Mouse (Mus musculus) hindbrain, embryonic 15.5 days (tissue): ENCODE measurements around the gene Kcnj8. TPM values are rescaled to one million over a fixed set of nuclear protein-coding genes. Genes with fewer than 3 reads are reported as not detected.

Source experiments
- ATAC-seq: fragments of 200-750 bp; cut with Nextera tagmentation; 2 replicates; pipeline ENCODE4 v1.8.0; 2017; ENCODE audit warnings: low read depth, moderate number of reproducible peaks, moderate TSS enrichment; ENCODE audit not compliant: low FRiP score
- H3K27ac ChIP-seq: fragments of 300-500 bp; sonication (generic); replicated peaks from 2 replicates; pipeline ENCODE4 v1.5.1; 2015; ENCODE audit warnings: mild to moderate bottlenecking, inconsistent platforms
- H3K27me3 ChIP-seq: fragments of 300-500 bp; sonication (generic); 2 replicates; pipeline ENCODE4 v1.6.1; 2015; ENCODE audit warnings: control low read depth, inconsistent platforms
- H3K36me3 ChIP-seq: fragments of 300-500 bp; sonication (generic); 2 replicates; pipeline ENCODE4 v1.6.1; 2015; ENCODE audit warnings: control low read depth, inconsistent platforms
- H3K4me1 ChIP-seq: fragments of 300-500 bp; sonication (generic); replicated peaks from 2 replicates; pipeline ENCODE4 v1.6.1; 2015; ENCODE audit warnings: control low read depth, inconsistent platforms
- H3K4me2 ChIP-seq: fragments of 300-500 bp; sonication (generic); 2 replicates; pipeline ENCODE4 v1.6.1; 2015; ENCODE audit warnings: moderate library complexity, mild to moderate bottlenecking, inconsistent platforms
- H3K4me3 ChIP-seq: fragments of 300-500 bp; sonication (generic); 2 replicates; pipeline ENCODE4 v1.5.1; 2015; ENCODE audit warnings: mild to moderate bottlenecking, inconsistent platforms
- H3K9ac ChIP-seq: fragments of 300-500 bp; sonication (generic); 2 replicates; pipeline ENCODE4 v1.6.1; 2015; ENCODE audit warnings: inconsistent platforms
- H3K9me3 ChIP-seq: fragments of 300-500 bp; sonication (generic); 2 replicates; pipeline ENCODE4 v1.6.1; 2016; ENCODE audit warnings: control low read depth, inconsistent platforms
- WGBS: fragments of 180-500 bp; shearing (Covaris S2); methylation state at CpG from one replicate; pipeline ENCODE4 v1.1.7; 2015; 5-methylcytosine and 5-hydroxymethylcytosine counted together
- polyA plus RNA-seq: library from polyadenylated mRNA; unstranded; fragments of >200 nt; fragmentation: Nextera tagmentation; extraction: Ambion mirVana; gene quantifications from 2 replicates; pipeline ENCODE4 v1.2.1, GENCODE M21; 2015

Gene Kcnj8
- polyA plus RNA-seq, 1 experiment from 2014 or later = 13.6 TPM

DNA sequence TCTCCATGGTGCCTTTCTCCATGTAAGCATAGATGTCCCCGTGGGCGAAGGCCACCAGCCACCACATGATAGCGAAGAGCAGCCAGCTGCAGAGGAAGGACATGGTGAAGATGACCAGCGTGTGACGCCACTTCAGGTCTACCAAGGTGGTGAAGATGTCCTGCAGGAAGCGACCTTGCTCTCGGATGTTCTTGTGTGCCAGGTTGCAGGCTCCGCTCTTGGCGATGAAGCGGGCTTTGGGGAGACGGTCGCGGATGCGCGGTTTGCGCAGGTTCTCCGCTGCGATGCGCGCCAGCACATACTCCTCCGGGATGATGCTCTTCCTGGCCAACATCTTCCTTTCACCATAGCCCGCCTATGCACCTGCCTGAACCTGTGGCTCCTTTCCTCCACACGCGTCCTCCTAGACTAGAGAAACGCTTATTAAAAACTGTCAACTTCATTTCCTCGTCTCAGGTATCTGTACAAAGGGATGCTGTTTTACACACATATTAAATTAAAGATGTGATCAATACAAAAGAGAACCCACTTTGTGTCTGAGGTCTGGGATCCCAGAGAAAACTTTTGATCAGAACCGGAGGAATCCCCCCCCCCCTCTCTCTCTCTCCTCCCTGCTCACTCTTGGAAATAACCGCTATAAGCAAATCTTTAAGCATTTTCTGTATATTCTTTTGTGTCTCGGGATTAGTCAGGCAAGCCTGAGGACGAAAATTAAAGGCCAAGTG, 1.2 kb downstream of the Kcnj8 start:
- no peak overlapping the region for H3K9ac ChIP-seq
- H3K9me3 ChIP-seq = no peaks in the 10 kb centered on the region
- ATAC-seq = no peak
- peak overlapping the region; percentile 51 for H3K4me3 ChIP-seq
- peaks cover 25% of the 10 kb centered on the region for H3K4me1 ChIP-seq
- WGBS = 7% methylated on average over 30 of the region's 30 CpGs
- H3K27ac ChIP-seq = no peak overlapping the region
- peak overlapping the region; percentile 99 for H3K4me2 ChIP-seq
- no peaks in the 10 kb centered on the region for H3K36me3 ChIP-seq
- peaks cover 55% of the 10 kb centered on the region for H3K27me3 ChIP-seq

DNA sequence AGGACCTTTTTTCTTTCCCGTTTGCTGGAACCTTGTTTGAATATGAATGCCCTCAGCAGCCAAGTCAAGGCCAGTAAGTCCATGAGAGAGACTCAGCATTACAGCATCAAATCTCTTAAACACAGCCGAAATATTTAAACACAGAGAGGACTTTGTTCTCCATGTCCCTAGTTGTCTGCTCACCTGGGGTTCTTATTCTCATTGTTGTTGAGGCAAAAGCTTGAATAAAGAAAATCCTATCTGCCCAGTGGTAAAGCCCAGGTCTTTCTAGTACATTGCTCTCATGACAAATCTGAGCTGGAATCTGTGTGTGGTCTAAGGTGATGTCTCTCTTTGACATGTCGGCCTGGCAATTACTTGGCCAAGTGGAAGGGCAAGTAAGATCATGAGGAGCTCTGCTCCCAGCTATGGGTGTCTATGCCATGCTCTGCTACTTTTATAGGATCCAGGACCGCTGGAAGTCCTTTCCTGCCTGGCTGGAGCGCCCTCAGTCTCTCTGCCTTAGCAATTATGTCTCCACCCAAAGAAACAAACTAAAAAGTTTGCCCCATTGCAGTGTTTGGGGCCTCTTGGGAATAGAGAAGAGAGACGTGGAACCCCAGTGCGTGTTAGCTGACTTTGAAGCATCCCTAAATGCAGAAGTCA, 2.6 kb downstream of the Kcnj8 start:
- Histone ChIP-seq H3K27me3 (peaks cover 53% of the 10 kb centered on the region), H3K4me3 (no peak overlapping the region), H3K9ac (no peak overlapping the region), H3K27ac (no peak overlapping the region), H3K36me3 (no peaks in the 10 kb centered on the region), H3K4me2 (no peak overlapping the region), H3K9me3 (no peaks in the 10 kb centered on the region), H3K4me1 (peaks cover 25% of the 10 kb centered on the region)
- ATAC-seq = no peak
- 41% methylated on average over 7 of the region's 7 CpGs for WGBS

DNA sequence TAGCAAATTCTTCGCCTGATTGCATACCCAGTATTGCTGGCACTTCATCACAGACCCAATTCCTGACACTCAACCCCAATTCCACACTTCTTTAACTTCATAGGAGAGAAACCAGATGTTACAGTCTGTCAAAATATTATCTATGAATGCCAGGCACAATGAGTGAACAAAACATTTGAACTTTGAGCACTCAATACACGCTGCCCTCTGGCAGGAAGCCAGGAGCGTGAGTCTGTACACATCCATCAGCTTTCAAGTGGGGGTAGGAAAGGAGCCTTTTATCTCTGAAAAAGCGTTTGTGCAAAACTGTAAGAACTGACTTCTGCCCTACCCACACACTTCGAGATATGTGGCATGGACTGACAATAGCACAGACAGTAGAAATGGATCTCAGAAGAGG, 4.0 kb downstream of the Kcnj8 start:
- Histone ChIP-seq H3K4me2 (no peak overlapping the region), H3K9me3 (no peaks in the 10 kb centered on the region), H3K36me3 (no peaks in the 10 kb centered on the region), H3K4me3 (no peak overlapping the region), H3K27me3 (peaks cover 41% of the 10 kb centered on the region), H3K9ac (no peak overlapping the region), H3K27ac (no peak overlapping the region), H3K4me1 (peaks cover 25% of the 10 kb centered on the region)
- 47% methylated on average over 5 of the region's 5 CpGs for WGBS
- no peak for ATAC-seq

DNA sequence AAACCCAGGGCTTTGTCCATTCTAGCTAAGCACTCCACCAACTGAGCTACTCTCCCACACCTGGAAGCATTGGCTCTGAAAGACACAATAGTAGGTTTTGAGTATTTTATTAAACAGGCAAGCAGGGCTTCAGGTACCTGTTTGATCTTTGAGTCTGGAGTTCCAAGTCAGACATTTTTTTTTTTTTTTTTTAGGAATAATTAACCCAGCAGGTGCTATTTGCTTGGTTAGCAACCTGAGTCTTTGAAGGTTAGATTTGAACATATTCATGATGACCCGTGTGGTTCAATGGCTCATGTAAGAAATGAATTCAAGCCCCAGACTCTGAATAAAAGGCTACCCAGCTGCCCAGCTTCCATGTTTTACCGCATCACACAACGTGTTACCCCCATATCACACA, 6.7 kb downstream of the Kcnj8 start:
- no peak overlapping the region for H3K4me2 ChIP-seq
- ATAC-seq = no peak
- no peak overlapping the region for H3K9ac ChIP-seq
- H3K4me3 ChIP-seq = no peak overlapping the region
- no peak overlapping the region for H3K27ac ChIP-seq
- no peaks in the 10 kb centered on the region for H3K36me3 ChIP-seq
- H3K27me3 ChIP-seq = peaks cover 19% of the 10 kb centered on the region
- WGBS = 89% methylated on average over 3 of the region's 3 CpGs
- no peaks in the 10 kb centered on the region for H3K9me3 ChIP-seq
- no peaks in the 10 kb centered on the region for H3K4me1 ChIP-seq

DNA sequence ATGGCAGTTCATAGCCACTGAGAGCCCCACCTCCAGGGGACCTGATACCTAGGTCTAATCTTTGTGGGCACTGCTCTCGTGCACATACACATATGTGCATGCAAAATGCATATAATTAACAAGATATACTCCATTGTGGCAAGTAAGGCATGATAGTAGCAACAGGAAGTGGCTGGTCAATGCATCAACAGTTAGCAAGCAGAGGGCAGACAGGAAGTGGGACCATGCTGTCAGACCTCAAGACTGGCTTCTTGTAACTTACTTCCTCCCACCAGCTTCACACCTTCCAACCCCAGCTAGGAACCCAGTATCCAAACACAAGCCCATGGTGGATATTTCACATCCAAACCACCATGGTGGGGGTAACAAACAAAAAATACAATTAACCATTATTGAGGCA, 10.3 kb downstream of the Kcnj8 start:
- H3K27me3 ChIP-seq = no peaks in the 10 kb centered on the region
- H3K4me2 ChIP-seq = no peak overlapping the region
- no peak for ATAC-seq
- no peak overlapping the region for H3K9ac ChIP-seq
- no peak overlapping the region for H3K4me3 ChIP-seq
- no peaks in the 10 kb centered on the region for H3K4me1 ChIP-seq
- H3K9me3 ChIP-seq = no peaks in the 10 kb centered on the region
- 76% methylated on average over 1 of the region's 1 CpGs for WGBS
- H3K36me3 ChIP-seq = no peaks in the 10 kb centered on the region
- no peak overlapping the region for H3K27ac ChIP-seq

DNA sequence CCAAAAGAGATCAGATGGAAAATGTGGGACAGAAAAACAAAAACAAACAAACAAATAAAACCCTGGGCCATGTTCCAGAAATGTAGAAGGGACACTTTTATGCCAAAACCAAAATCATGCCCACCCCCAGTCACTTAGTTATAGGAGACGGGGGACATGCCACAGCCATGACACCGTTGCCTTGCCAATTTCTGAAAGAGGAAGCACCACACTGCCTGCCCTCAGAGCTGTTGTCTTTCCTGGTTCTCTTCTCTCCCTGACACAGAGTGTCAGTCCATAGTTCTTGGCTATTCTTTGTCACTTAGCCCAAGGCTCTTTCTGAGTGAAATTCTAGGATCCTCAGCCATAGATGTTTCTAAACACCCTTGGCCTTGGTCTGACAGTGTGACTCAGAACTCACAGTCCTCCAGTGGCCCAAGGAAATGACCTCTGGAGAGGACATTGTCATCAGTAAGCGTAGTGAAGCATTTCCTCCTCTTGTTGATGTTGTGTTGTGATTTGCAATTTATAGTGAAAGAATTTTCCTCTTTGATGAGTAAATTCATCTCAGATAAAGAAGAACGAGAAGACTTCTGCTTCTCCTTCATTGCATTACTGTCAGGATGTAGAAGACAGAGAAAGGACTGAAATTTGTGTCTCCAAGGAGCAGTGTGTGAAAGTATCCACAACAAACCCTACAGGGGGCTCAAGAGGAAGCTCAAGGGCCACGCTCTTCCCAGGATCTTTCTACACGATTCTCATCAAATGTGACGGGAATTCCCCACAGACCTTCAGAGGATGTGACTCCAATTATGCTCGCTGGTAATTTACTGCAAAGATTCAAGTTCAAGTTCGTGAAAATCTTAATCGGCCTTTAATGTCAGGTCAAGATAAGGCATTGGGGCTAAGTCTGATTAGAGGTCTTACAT, 12.4 kb downstream of the Kcnj8 start:
- ATAC-seq = no peak
- no peaks in the 10 kb centered on the region for H3K36me3 ChIP-seq
- WGBS = 80% methylated on average over 10 of the region's 10 CpGs
- no peaks in the 10 kb centered on the region for H3K27me3 ChIP-seq
- no peaks in the 10 kb centered on the region for H3K9me3 ChIP-seq
- H3K4me2 ChIP-seq = no peak overlapping the region
- H3K4me1 ChIP-seq = no peaks in the 10 kb centered on the region
- no peak overlapping the region for H3K9ac ChIP-seq
- no peak overlapping the region for H3K4me3 ChIP-seq
- no peak overlapping the region for H3K27ac ChIP-seq

DNA sequence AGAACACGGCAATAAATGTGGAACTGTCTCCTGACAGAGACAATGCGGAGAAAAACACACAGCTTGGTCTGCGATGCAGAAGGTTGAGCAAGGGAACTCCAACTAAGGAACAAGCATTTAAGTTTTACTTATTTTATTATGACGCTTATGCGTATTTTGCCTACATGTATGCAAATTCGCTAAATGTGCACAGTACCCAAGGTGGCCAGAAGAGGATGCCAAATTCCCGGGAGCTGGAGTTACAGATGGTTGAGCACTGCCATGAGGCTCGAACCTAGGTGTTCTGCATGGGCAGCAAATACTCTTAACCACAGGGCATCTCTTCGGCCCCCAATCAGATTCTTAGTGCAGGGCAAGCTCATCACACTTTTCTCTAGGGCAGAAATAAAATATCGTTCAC, 13.3 kb downstream of the Kcnj8 start:
- Histone ChIP-seq H3K4me2 (no peak overlapping the region), H3K4me1 (no peaks in the 10 kb centered on the region)
- ATAC-seq = no peak

DNA sequence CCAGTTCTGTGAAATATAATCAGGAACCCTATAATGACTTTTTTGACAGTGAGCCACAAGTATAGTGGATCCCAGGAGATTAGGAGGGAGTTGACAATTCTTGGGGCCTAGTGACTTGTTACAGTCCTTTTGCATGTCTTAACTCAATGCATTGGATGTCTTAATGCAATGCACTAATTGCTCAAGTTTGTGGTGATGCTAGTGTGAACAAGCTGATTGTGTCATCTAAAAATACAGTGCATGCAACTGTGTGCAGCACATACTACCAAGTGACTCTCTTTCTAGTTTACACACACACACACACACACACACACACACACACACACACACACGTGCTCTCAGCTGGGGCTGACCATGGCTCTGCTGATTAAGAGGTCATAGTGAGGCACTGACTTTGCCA, 15.4 kb downstream of the Kcnj8 start:
- WGBS = 62% methylated on average over 1 of the region's 1 CpGs
- Histone ChIP-seq H3K36me3 (no peaks in the 10 kb centered on the region), H3K4me2 (no peak overlapping the region), H3K27me3 (no peaks in the 10 kb centered on the region), H3K9me3 (no peaks in the 10 kb centered on the region), H3K4me1 (no peaks in the 10 kb centered on the region), H3K4me3 (no peak overlapping the region), H3K27ac (no peak overlapping the region), H3K9ac (no peak overlapping the region)
- ATAC-seq = no peak

More for the DNA sequence above, 13.3 kb downstream of the Kcnj8 start:
- 86% methylated on average over 10 of the region's 10 CpGs for WGBS
- Histone ChIP-seq H3K4me3 (no peak overlapping the region), H3K27ac (no peak overlapping the region), H3K36me3 (no peaks in the 10 kb centered on the region), H3K9me3 (no peaks in the 10 kb centered on the region), H3K27me3 (no peaks in the 10 kb centered on the region), H3K9ac (no peak overlapping the region)

DNA sequence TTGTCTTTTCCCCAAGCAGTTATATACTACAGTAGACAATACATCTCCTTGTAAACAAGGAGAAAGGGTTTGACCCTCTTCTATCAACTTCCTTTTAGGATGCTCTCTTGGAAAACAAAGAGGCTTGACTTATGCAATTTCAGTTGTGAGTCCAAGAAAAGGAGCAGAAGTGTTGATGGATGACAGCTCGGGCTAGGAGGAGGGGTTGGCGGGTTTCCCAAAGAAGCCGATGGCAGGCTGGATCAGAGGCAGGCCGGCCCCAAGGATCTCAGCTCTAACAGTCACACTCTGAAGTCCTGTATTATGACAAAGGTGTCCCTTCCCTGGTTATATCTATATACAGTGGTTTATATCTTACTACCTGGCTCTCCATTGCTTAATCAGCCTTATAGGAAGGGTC, 19.9 kb downstream of the Kcnj8 start:
- H3K4me2 ChIP-seq = no peak overlapping the region
- H3K4me3 ChIP-seq = no peak overlapping the region
- H3K36me3 ChIP-seq = no peaks in the 10 kb centered on the region
- no peaks in the 10 kb centered on the region for H3K9me3 ChIP-seq
- ATAC-seq = no peak
- no peaks in the 10 kb centered on the region for H3K27me3 ChIP-seq
- H3K4me1 ChIP-seq = no peaks in the 10 kb centered on the region
- no peak overlapping the region for H3K27ac ChIP-seq
- no peak overlapping the region for H3K9ac ChIP-seq
- 57% methylated on average over 4 of the region's 4 CpGs for WGBS

DNA sequence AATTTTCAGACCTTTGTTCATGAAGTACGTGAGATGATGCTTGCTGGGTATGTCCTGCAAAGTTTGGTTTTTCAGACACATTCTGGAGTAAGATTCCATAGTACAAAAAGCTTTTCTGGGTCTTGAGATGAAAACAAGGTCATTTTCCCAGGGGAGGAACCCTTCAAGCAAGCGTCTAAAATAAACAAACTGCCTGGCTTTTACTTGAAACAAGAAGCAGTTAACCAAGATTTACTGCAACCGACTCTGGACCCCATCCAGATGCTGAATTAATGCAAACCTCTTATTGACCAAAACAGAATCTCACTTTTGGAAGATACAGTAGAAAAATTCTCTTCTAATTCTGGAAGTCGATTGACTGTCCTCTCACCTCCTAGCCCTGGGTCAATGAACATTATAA, 20.5 kb downstream of the Kcnj8 start:
- WGBS = 73% methylated on average over 4 of the region's 4 CpGs
- H3K4me3 ChIP-seq = no peak overlapping the region
- H3K36me3 ChIP-seq = no peaks in the 10 kb centered on the region
- no peak overlapping the region for H3K4me2 ChIP-seq
- no peaks in the 10 kb centered on the region for H3K27me3 ChIP-seq
- H3K9ac ChIP-seq = no peak overlapping the region
- H3K4me1 ChIP-seq = no peaks in the 10 kb centered on the region
- no peaks in the 10 kb centered on the region for H3K9me3 ChIP-seq
- no peak overlapping the region for H3K27ac ChIP-seq
- no peak for ATAC-seq

DNA sequence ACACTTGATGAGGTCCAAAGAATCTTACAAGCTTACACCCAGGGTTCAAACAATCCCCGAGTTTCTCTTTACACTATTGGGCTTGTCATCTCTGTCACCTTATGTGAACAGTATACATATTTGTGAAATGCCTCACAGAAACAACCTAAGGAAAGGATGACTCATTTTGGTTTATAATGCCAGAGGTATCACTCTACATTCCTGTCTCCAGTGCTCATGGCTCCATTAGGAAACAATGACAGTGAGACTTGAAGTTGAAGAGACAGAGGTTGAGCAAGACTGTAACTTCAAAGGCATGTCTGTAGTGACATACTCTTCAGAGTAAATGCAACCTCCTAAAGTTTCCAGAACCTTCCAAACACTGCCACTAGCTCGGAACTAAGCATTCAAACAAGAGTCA, 23.0 kb downstream of the Kcnj8 start:
- Histone ChIP-seq H3K27me3 (no peaks in the 10 kb centered on the region), H3K27ac (no peak overlapping the region), H3K9ac (no peak overlapping the region), H3K4me1 (no peaks in the 10 kb centered on the region), H3K4me3 (no peak overlapping the region), H3K36me3 (no peaks in the 10 kb centered on the region), H3K9me3 (no peaks in the 10 kb centered on the region), H3K4me2 (no peak overlapping the region)
- no peak for ATAC-seq
- WGBS = 89% methylated on average over 2 of the region's 2 CpGs

DNA sequence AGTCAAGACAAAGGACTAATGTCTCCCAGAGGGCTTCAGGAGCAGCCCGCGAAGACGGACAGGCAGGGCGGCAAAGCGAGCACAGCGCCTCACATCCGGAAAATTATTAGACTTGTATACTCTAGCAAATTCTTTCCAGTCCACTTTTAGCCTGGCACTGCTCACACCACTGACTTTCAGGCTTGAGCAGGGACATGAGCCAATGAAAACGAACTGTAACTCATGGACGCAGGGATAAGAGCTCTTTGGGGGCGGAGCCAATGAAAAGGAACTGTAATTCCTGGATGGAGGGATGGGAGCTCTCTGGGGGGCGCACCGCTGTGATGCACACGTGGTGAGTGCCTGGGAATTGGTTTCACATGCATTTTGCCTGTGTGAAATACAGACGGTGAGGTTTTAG, 26.3 kb downstream of the Kcnj8 start:
- Histone ChIP-seq H3K9me3 (no peaks in the 10 kb centered on the region), H3K27ac (no peak overlapping the region), H3K36me3 (no peaks in the 10 kb centered on the region), H3K9ac (no peak overlapping the region), H3K4me2 (peak overlapping the region; percentile 39), H3K4me3 (no peak overlapping the region), H3K4me1 (no peaks in the 10 kb centered on the region), H3K27me3 (no peaks in the 10 kb centered on the region)
- 48% methylated on average over 14 of the region's 14 CpGs for WGBS
- ATAC-seq = no peak
